Mouse (Mus musculus): ENCODE measurements around the gene Pkd2l1.

Gene Pkd2l1

GRCm38 (mm10) chr19:44192342-44192741 lies at the start of gene Pkd2l1:
Gene Pkd2l1, minus strand, starts transcription at chr19:44192442.
- in situ Hi-C loops (cut with MboI, MseI): loop anchor here (5.0 to 25.0 kb wide), 2 partner anchors 35 to 720 kb away; no protein-coding TSS in a partner anchor

- in situ Hi-C loops (cut with MboI, MseI): no loop called here
These were observed 46.7 kb upstream of the Pkd2l1 start for GRCm38 (mm10) chr19:44238906-44239305.

- in situ Hi-C loops (cut with MboI, MseI): no loop called here
These were observed 45.3 kb upstream of the Pkd2l1 start for GRCm38 (mm10) chr19:44237471-44238006.

DNA sequence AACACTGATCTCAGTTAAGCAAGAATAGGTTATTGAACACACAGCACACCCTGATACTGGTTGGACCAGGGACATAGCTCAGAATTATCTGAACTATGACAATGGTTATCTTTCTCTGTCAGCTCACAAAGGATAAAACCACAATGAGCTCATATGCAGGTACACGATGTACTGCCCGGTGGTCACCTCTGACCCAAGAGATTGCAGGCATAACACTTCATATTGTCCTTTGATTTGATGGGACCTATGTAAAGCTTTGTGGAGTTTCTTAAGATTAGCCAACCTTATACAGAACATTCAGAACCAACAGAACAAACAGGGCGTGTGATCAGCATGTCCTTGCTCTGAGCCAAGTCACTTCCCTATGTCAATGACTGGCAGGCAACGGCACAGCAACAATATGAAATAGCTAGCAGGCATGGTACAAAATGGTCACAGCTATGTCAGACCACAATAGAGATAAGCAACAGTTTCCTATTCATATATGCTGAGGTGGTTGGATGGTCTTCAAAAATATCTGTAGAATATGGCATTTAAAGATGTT lies 39.4 kb upstream of the Pkd2l1 start:
- in situ Hi-C loops (cut with MboI, MseI): no loop called here

DNA sequence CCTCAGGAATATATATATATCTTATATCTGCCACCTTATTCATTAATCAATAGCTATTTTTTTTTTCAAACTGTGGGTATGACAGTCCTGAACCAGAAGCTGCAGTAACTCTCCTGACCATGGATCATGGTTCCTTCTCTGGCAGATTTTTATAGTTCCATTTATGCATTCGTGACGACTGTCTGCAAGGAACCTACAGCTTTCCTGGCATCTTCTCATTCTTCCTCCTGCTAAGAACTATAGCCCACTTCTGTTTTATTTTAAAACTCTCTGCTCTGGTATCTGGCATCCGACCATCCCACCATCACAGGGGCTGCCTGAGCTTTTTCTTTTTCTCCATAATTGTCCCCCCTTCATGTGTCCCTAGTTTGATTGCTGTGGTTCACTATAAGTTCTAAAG lies 38.0 kb upstream of the Pkd2l1 start:
- in situ Hi-C loops (cut with MboI, MseI): no loop called here

DNA sequence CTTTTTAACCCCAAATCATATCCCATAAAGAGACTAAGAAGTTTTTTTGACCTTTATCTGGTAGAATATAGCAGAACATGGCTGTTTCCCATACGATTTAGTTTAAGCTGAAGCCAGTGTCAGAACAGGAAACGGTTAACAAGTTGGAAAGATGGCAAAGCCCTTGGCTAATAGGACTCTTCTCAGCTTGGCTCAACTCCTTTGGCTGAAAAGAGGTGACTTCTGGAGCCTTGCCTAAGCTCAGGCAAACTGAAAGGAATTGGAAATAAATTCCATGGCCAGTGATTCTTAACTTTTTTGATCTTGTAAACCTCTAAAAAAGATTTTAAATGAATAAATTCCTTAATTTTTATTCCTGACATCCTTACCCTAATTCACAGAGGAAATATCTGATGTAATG lies 37.5 kb upstream of the Pkd2l1 start:
- in situ Hi-C loops (cut with MboI, MseI): loop anchor here (5.0 kb wide), 1 partner anchor 37 kb away; the partner anchor contains the start of gene Pkd2l1

- in situ Hi-C loops (cut with MboI, MseI): loop anchor here (5.0 kb wide), 1 partner anchor 33 kb away; the partner anchor contains the start of gene Pkd2l1
These were observed 33.5 kb upstream of the Pkd2l1 start for GRCm38 (mm10) chr19:44225728-44226127.

GRCm38 (mm10) chr19:44217958-44218525 lies 25.8 kb upstream of the Pkd2l1 start:
- in situ Hi-C loops (cut with MboI, MseI): no loop called here

- in situ Hi-C loops (cut with MboI, MseI): no loop called here
These were observed 23.0 kb upstream of the Pkd2l1 start for GRCm38 (mm10) chr19:44215255-44215654.

DNA sequence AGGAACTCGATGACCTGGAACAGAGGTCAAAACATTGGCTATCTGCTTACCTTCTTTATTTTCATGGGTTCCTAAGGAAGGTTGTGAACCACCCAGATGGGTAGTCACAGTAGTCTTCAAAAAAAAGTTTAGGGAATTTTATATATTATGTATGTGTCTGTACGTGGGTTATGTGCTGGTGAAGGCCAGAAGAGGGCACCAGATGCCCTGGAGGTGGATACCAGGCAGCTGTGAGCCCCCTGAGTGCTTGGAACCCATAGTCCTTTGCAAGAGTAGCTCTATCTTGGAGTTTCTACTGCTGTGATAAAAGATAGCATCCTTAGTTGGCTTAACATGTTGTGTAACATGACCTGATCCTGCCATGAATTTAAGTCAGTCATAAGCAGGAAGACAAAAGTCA lies 14.8 kb upstream of the Pkd2l1 start:
- in situ Hi-C loops (cut with MboI, MseI): no loop called here

- in situ Hi-C loops (cut with MboI, MseI): no loop called here
These were observed 10.8 kb upstream of the Pkd2l1 start, which contains the start of gene Scd3 for GRCm38 (mm10) chr19:44203015-44203564. Gene Scd3, plus strand, starts transcription at chr19:44203269.

GRCm38 (mm10) chr19:44198964-44199363 lies 6.7 kb upstream of the Pkd2l1 start:
- in situ Hi-C loops (cut with MboI, MseI): loop anchor here (5.0 to 25.0 kb wide), 2 partner anchors 98 to 713 kb away; no protein-coding TSS in a partner anchor

DNA sequence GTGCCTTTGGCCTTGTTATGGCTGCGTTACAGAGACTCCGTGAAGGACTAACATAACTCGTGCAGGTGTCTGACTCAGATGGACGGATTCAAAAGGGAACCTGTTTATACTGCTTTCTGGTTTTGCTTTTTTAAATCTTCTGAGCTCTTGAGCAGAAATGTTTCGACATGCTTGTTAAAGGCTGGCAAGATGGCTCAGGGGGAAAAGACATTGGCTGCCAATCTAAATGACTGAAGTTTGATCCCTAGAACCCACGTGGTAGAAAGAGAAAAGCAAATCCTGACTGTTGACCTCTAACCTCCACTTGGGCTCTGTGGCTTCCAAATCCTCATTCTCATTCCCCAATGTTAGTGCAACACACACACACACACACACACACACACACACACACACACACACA lies 6.3 kb upstream of the Pkd2l1 start:
- in situ Hi-C loops (cut with MboI, MseI): loop anchor here (5.0 to 25.0 kb wide), 2 partner anchors 99 to 714 kb away; no protein-coding TSS in a partner anchor

GRCm38 (mm10) chr19:44197053-44197852 lies 5.0 kb upstream of the Pkd2l1 start:
- in situ Hi-C loops (cut with MboI, MseI): loop anchor here (5.0 to 25.0 kb wide), 2 partner anchors 100 to 715 kb away; no protein-coding TSS in a partner anchor

- in situ Hi-C loops (cut with MboI, MseI): loop anchor here (5.0 to 25.0 kb wide), 2 partner anchors 102 to 717 kb away; no protein-coding TSS in a partner anchor
These were observed 2.9 kb upstream of the Pkd2l1 start for GRCm38 (mm10) chr19:44195138-44195537.

DNA sequence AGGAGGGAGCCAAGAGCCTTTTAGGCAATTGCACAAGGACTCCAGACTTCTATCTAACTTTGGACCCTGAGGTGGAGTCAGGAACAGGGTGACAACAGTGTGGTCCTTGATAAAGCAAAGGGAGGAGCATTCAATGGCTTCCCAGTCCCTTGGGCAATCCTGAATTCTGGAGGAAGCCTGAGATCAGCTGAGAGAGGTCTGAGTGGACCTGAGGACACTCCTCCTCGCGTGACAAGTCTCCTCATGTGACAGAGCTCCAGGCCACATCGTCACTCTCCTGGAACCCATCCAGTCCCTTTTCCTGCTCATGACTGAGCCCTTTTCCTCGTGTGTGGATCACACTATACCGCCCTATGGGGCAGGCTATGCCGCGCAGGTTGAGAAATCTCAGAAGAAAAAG lies 1.7 kb upstream of the Pkd2l1 start:
- in situ Hi-C loops (cut with MboI, MseI): loop anchor here (5.0 to 25.0 kb wide), 2 partner anchors 33 to 718 kb away; no protein-coding TSS in a partner anchor

GRCm38 (mm10) chr19:44189056-44189455 lies 3.2 kb downstream of the Pkd2l1 start:
- in situ Hi-C loops (cut with MboI, MseI): loop anchor here (25.0 kb wide), 1 partner anchor 723 kb away; no protein-coding TSS in a partner anchor

DNA sequence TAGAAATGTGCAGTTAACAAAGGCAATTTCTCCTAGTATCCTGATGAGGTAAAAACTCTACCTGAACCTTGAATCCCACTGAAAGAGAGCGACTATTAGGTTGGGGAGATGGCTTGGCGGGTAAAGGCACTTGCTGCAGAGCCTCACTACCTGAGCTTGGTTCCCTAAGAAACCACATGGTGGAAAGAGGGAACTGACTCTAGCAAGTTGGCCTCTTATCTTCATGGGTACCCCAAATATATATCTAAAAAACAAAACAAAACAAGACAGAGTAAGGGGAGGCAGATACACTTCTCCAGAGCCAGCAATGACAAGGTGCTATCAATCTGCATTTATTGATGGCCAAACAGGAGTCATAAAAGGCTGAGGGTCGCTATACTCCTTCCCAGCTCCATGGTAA lies 8.3 kb downstream of the Pkd2l1 start:
- in situ Hi-C loops (cut with MboI, MseI): loop anchor here (25.0 kb wide), 1 partner anchor 728 kb away; no protein-coding TSS in a partner anchor

- in situ Hi-C loops (cut with MboI, MseI): loop anchor here (25.0 kb wide), 1 partner anchor 732 kb away; no protein-coding TSS in a partner anchor
These were observed 11.7 kb downstream of the Pkd2l1 start for GRCm38 (mm10) chr19:44180502-44180901.

GRCm38 (mm10) chr19:44176741-44177140 lies 15.5 kb downstream of the Pkd2l1 start:
- in situ Hi-C loops (cut with MboI, MseI): loop anchor here (25.0 kb wide), 1 partner anchor 736 kb away; no protein-coding TSS in a partner anchor

GRCm38 (mm10) chr19:44174835-44175234 lies 17.4 kb downstream of the Pkd2l1 start:
- in situ Hi-C loops (cut with MboI, MseI): loop anchor here (25.0 kb wide), 1 partner anchor 737 kb away; no protein-coding TSS in a partner anchor
